Mouse (Mus musculus) thymus, postnatal 36 days (tissue): ENCODE data around the gene Cldn10.

ENCODE experiments used
- DNase-seq, 2 experiments: peaks; one replicate each; pipeline ENCODE4 v3.0.0; 2022; ENCODE audit warnings: mixed read lengths in 2 of 2

The Cldn10 gene

GRCm38 (mm10) chr14:118829331-118830095 lies 41.8 kb downstream of the Cldn10 start:
- DNase-seq, result no peak

- DNase-seq, result no peak
Measured at GRCm38 (mm10) chr14:118831597-118831996, 43.9 kb downstream of the Cldn10 start.

DNA sequence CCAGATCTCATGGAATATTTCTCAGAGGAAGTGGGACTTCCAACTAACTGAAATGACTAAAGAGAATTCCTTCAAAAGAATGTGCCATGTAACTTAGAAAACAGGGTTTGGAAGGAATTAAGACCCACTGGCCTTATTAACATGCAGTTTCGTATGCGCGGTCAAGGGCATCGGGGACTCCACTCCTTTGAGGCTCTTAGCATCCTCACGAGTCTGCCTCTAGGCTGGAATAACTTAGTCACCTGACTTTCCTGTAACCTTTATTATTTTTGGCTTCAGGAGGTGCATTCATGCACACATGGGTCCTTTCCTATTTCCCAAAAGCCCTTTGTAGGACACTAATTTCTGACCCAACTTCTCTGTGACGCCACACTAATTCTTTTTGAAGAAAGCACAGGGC lies 45.5 kb downstream of the Cldn10 start:
- no peak for DNase-seq

DNA sequence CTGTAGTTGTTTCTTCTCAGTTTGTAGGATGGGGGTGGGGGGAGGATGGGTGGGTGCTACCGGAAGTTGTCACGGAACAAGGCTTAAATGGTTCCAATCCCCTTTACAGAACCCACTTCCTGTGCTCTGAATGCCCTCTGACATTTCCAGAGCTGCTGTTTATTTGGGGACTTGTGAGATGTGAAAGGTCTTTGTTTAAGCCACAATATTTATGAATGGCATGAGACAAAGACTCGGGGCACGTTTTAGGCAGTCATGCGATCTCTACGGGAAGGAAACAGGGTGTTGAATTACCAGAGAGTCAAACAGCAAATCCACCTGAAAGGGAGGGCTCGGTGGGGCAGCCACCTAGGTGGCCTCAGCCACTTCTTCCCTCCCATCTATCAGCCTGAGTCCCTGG lies 46.6 kb downstream of the Cldn10 start:
- DNase-seq, result peak; percentile 55

- no peak for DNase-seq
Measured at GRCm38 (mm10) chr14:118836145-118836544, 48.4 kb downstream of the Cldn10 start.

- no peak for DNase-seq
Measured at GRCm38 (mm10) chr14:118836754-118837153, 49.0 kb downstream of the Cldn10 start.

DNA sequence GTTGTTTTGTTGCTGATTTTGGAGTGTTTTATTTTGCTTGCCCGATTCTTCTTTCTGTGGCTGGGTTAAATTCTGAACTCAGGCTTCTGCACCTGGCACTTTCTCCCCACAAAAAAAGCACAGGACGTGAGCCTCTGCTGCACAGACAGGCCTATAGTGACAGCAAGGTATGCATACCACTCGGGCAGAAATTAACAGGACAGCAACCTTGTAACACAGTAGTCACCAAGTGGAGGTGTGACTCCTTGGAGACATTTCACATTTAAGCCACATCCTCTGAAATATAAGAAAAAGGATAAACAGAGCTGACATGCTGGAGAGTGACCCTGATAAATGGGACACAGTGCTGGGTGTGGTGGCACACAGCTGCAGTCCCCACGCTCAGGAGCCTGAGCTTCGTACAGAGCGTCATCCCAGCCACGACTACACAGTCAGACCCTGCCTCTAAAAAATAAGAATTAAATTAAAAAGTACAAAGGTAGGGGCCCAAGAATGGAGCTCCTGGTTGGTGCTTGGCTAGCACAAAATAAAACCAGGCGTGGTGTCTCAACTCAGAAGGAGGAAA lies 50.9 kb downstream of the Cldn10 start:
- peak; percentile 58 to 60 for DNase-seq

GRCm38 (mm10) chr14:118839416-118839815 lies 51.7 kb downstream of the Cldn10 start:
- DNase-seq, result no peak

DNA sequence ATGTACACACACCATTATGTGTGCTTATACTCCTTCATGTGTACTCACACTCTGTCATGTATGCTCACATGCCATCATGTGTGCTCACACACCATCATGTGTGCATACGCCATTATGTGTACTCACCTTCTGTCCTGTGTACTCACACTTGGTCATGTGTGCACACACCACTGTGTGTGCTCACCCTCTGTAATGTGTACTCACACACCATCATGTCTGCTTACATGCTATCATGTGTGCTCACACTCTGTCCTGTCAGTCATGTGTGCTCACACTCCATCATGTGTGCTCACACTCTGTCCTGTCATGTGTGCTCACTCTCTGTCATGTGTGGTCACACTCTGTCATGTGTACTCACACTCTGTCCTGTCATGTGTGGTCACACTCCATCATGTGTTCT lies 52.3 kb downstream of the Cldn10 start:
- DNase-seq, result no peak

DNA sequence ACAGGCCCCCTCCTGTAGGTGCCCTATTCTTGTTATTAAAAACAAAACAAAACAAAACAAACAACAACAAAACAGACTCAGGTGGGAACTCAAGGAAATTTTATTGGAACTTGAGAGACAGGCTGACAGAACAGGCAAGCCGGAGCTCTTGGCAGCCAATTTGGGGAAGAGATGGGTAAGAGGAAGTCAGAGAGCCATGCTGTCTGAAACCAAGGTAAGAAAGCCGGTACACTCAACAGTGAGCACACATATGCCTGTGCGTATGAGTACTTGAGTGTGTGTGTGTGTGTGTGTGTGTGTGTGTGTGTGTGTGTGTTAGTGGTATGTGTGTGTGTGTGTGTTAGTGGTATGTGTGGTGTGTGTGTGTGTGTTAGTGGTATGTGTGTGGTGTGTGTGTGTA lies 54.6 kb downstream of the Cldn10 start:
- DNase-seq, result no peak

GRCm38 (mm10) chr14:118846834-118847233 lies 59.1 kb downstream of the Cldn10 start:
- no peak for DNase-seq

DNA sequence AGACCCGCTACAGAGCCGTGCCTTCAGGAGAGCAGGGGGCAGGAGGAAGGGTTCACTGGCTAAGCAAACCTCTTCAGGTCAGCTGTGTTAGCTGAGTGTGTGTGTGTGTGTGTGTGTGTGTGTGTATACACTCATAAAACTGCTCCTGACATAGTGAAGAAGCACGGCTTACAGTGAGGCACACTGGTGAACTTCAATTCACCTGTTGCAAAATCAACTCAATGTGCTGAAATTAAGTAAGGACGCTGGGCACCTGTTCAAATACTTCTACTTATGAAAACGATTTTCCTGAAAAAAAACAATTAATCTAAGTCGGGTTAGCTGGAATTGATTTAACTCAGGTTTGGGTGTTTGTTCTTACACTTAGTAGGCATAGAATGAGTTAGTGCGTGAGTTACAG lies 60.5 kb downstream of the Cldn10 start:
- DNase-seq, result no peak

- DNase-seq, result no peak
Measured at GRCm38 (mm10) chr14:118850011-118850695, 62.4 kb downstream of the Cldn10 start.

- no peak for DNase-seq
Measured at GRCm38 (mm10) chr14:118850696-118851035, 63.0 kb downstream of the Cldn10 start.

DNA sequence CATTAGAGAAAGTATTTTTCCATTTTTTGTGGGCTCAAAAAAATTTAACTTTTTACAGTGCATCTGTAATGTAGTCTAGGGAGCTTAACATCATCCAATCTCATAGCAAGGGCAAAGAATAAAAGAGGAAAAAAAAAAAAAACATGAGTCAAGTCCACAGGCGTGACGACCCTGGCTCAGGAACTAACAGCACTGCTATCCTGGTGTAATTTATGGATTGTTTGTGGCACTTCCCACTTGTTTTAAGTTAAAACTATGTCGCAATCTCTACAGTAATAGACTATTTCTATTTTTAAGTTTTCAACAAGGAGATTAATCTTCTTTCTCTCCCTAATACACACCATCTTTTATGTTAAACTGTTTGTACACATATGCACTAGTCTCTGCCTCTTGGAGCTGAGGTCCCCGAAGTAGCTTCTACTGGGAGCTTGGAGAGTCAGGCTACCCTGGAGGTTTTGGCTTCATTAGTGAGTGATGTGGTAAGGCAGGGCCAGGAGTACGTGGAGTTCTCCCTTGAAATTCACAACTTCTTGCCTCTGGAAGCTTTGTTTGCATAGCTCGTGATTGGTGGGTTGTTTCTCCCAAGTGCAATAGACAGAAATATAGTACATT lies 63.9 kb downstream of the Cldn10 start:
- DNase-seq, result no peak

DNA sequence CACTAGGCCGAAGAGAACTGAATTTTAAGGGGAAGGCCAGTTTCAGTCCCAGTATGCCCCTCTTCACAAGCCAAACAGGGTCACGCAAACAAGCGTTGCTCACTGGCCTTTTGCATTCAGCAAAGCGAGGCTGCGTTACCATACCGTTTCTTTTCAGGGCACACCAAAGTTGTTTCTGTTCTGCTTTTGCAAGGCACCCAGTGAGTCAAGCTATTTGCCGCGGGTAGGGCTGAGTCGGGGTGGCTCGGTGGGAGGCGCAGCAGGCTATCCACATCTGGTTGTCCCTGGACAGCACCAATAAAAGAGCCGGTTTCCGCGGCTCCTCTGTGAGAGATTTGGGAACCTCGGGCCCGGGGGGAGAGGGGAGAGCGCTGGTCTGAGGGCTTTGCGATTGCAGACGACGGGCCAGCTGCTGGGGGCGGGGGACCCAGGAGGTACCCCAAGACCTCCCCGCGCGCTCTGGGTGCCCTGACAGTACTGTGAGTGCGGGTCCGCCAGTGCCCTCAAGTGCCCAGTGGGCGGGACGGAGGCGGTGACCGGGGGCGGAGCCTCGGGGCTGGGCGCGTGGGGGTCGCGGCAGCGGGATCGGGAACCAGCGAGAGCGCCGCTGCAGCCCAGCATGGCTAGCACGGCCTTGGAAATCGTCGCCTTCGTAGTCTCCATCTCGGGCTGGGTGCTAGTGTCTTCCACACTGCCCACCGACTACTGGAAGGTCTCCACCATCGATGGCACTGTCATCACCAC lies 66.8 kb downstream of the Cldn10 start:
- DNase-seq, result peak; percentile 51 to 65

GRCm38 (mm10) chr14:118855141-118855800 lies 67.6 kb downstream of the Cldn10 start:
- peak; percentile 45 to 58 for DNase-seq

GRCm38 (mm10) chr14:118856563-118856962 lies 68.9 kb downstream of the Cldn10 start:
- DNase-seq, result no peak

DNA sequence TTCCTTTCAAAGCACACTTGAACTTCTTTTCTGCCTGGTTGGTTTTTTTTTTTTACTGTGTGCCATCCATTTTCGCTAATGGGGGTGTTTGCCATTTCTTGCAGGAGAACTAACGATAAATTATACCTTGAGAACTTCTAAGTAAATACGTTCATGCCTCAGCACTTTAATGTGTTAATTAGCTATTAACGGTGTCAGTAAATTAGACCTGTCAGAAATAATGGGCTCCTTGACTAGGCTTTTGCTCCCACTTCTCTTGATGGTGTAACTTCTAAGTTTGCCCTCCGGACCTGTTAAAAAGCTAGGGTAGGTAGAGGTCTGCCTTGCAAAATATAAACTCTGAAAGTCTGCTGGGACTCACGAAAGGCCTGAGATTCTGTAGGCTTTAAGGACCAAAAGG lies 70.6 kb downstream of the Cldn10 start:
- DNase-seq, result no peak

DNA sequence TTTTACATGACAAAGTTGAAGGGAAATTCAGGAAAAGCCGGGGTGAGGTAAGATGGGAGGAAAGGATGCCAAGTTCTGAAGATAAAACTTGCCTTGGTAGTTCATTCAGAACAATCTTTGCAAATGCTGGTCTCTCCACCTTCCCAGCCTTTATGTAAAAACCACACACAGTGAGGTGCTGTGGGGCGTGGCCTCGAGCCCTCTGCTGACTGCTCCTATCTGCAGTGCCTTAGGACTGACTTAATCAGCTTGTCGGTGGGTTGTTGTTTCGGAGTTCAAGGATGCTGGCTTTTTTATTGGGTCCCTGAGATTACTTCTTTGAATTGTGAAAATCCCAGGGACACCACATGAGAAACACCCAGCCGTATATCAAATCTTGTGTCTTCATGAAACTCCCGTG lies 74.5 kb downstream of the Cldn10 start:
- DNase-seq, result peak; percentile 26 to 45

GRCm38 (mm10) chr14:118864905-118865304 lies 77.2 kb downstream of the Cldn10 start:
- no peak for DNase-seq

- DNase-seq, result no peak
Measured at GRCm38 (mm10) chr14:118866014-118866811, 78.5 kb downstream of the Cldn10 start.
